Mouse (Mus musculus): ENCODE measurements around the gene Ctnna2.

DNA sequence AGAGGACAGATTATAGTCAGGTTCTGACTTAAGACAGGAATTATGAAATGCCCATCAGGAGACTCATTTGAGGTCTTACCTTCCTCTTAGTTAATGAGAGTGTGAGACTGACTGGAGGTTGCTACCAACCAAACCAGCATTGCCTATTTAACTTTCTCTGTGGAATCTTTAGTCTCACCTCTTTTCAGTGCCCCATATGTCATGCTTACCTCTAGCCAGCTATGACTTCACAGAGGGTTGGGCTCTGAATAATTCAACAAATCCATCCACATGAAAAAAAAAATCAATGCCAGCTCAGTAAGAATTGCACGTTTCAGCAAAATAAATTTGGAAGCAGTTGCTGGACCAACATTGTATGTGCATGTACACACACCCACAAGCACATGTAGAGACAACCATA lies 562.5 kb downstream of the Ctnna2 start:
- no peak for TF ChIP-seq CTCF (IDR thresholded peaks at IDR 0.05; ENCODE audit: extremely low read depth, insufficient read length, insufficient replicate concordance, low read depth, low read length)
- no peak for TF ChIP-seq POLR2A (IDR thresholded peaks at IDR 0.05; ENCODE audit: low read depth, low read length)

All from small intestine, adult 2 months (tissue).